Mouse (Mus musculus) brain, embryonic 18.5 days (tissue): ENCODE measurements around the gene Khnyn.

Experiments
- DNase-seq: peaks from one replicate; pipeline ENCODE4 v3.0.0-alpha.2; 2012; ENCODE audit warnings: low read depth, low spot score

The Khnyn gene

DNA sequence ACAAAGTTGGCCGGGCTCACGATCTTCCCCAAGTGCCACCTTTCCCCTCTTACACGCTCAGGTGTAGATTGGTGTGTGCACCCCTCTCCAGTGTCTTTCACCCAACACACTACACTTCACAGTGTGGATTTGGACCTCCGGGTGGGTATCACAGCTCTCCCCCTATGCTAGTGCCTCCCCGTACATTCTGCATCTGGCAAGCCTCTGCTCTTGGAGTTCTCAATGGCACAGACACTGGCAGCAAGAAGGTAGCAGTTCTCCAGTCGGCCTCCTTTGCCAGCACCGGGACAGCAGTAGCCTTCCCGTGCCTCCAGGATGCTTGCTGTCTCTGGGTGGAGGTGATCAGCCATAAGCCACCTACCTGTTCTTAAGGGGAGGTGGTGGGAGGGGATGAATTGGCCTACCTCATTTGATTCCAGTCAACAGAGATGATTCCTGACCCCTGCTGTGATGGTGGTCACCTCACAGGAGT is 11.5 kb upstream of the Khnyn start:
- DNase-seq, result no peak

DNA sequence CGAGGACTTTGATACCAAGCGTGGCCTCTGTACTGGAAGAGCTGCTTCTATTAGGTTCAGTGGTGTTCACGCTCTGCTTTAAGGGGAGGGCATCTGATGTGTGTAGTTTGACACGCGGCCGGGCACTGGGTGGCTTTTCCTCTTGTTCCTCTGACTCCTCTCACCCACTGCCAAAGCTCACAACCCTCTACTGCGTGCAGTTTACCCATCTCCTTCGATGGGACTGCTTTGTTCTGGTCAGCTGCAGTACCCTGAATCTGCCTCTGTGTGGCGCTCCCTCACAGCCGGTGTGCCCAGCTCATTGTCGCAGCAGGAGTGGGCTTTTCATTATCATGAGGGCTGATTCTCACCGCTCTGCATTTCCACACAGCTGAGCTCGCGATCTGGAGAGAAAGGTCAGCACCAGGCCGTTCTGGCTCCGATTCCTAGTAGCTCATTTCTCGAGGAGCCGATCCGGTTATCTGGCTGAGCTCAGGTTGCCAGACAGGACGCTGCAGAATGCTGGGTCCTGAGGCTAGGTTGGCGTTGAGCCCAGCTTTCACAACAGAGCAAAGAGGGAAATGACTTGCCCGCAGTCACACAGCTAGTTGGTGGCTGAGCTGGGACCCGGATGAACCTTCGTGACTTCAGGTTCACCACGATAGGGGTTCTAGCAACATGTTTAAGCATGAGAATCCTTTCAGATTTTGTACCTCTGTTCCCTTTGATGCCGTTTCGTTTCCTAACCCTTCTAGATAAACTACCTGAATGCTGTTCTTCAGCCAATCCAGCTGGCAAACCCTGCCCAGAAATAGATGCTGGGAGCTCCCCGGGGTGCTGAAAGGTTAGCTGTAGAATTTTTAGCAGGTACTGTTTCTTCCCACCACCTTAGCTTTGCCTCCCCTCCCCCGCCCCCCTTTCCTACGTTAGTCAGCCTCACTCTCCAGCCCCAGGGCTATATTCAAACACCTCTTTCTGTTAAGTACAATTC is 10.7 kb upstream of the Khnyn start:
- no peak for DNase-seq

DNA sequence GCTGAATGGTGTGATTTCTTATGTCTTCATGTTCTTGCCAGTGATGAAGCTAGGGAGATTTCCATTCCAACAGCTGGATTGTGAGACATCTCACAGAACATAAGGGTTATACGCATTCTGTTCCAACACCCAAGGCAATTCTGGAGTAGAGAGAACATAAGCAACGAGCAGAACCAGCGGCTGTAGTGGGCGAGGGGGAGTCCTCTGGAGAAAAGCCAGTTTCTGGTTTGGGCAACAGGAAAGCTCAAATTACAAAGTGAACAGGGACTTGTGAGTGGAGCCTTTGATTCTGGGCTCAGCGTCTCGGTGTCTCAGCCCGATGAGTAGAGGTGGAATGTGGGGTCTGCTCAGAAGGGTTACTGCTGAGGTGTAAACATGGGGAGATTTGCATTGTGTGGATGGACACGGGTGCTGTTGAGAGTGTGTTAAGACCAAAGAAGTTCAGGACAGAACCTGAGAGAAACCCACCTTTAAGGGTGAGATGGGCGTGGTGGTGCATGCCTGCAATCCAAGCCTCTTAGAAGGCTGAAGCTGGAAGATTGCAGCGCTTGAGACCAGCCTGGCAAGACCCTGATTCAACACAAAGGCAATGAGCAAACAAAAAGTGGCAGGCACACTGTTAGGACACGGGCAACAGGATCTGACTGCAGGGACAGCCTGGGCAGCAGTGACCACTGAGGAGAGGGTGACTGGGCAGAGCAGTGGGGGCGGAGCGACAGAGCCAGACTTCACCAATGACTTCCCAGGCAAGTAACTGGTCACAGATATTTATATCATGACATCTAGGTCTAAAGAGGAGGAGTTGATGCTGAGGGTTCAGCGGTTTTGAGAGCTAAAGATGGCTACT is 7.1 kb upstream of the Khnyn start:
- no peak for DNase-seq

DNA sequence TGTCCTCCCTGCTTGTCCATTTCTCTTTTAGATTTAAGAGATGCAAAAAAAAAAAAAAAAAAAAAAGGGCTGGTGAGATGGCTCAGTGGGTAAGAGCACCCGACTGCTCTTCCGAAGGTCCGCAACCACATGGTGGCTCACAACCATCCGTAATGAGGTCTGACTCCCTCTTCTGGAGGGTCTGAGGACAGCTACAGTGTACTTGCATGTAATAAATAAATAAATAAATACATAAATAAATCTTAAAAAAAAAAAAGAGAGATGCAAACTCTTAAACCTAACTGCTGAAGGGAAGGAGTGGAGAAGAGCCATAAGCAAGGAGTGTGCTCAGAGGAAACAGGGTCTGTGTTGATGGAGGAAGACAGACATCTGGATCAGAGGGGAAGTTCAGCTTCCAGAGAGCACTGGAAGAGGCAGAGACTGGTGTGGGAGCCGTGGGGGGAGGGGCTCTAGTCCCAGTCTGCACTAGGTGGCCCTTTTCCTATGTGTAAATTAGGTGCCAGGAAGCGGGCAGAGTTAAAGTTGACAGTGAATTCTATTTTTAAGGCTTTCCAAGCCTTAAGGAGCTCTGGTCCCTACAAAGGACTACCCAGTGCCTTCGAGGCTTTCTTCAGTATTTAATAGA is 6.3 kb upstream of the Khnyn start:
- DNase-seq, result no peak

DNA sequence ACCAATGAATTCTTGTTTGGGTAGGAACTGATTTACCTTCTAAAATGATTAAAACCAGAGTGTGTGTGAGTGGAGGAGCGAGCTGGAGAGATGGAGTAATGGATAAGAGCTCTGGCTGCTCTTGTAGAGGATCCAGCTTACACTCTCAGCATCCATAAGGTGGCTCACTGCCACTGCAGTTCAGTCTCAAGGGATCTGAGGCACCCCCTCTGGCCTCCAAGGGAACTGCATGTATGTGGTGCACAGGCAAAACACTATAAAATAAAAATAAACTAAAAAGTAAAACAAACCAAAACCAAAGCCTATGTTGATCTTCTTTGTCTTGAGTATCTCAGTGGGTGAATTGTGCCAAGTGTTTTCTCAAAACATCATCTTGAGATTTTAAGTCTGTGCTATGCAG is 5.1 kb upstream of the Khnyn start:
- DNase-seq, result no peak

DNA sequence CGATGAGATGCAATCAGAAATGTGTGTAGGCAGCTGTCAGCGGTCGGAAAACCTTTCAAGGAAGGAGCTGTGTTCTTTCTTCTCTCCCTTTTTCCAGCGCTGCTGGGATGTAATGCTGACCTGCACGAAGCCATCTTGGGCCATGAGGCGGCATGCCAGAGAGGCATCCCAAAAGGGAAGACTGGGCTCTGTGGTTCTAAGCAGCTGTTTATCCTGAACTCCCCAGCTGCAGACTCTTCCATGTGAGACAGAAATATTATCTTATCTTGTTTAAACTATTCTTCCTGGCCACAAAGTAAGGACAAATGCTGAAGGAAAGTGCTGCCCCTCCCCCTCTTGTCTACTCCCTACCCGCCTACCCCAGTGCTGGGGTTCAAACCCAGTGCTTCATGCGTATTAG is 3.8 kb upstream of the Khnyn start:
- DNase-seq, result no peak

DNA sequence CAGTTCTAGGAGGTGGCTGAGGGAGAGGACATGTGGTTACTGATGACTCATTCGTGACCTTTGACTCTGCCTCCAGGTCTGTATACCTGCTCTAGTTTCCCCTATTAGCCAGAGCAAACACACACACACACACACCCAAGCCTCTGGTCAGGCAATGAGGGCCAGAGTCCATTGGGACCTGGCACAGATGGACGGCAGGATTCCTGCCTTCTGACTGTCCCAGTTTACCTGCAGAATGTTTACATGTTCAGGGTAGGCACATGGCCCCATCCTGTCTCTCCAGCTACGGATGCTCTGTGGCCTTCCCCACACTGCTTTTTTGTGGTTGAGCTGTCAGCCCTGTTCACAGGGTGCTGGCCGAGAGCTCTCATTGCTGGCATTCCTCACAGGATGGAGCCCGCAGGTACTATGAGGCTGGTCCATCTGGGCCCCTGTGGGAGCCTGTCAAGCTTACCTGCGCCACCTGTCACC is 2.5 kb upstream of the Khnyn start:
- DNase-seq, result no peak

DNA sequence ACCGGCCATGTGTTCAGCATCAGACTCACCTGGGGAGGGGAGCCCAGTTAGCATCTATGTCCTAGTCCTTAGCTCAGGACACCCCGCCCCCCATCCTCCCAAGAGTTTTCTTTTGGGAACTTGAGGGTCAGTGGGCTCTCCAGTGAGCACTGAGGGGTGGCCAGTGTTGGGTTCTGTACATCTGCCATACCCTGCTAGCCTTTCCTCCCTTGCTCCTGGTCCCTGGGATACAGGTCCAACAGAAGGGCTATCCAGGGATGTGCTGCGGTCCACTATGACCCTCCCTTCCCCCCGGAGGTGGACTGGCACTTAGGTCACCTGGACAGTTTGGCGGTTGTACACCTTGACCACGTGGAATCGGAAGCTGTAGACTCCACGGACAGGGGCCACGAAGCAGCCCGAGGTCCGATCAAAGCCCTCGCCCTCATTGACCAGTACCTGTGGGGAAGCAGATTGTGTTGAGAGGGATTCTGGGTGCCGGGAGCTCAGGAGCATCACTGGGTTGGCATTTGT is 1.5 kb upstream of the Khnyn start:
- DNase-seq, result no peak

DNA sequence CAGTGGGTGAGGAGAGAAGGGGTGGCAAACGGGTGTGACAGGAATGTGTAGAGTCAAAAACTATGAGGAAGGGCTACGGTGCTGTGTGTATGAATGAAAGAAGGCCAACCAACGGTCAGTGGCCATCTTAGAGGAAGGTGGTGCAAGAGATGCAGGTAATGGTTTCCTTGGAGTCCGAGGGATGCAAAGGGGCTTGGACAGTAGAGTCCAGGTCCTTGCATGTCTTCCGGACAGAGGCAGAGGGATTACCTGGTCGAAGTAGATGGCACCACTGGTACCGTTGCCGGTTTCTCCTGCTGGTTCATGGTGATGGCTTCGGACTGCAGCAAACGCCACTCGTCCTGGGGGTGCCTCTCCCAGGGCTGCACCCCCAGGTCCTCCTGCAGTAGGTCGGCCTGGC is 1.1 kb upstream of the Khnyn start:
- DNase-seq, result no peak

DNA sequence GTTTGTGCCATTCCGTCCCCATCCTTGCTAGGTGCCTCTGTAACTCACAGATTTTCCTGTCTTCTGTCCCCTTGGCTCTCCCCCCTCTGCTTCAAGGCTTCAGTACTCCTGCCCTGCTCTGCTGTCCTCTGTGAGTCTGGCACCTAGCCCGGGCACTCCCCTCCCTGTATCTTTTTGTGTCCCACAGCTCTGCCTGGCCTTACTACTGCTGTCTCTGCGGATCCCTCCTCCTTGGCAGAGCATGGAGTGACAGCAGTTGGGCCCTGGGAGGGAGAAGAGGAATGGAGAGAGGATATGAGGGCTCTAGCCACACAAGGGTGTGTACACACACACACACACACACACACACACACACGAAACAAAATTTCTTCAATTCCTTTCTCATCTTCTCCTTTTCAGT is 581 bp upstream of the Khnyn start, which contains the start of gene Cbln3:
Cbln3 (minus strand) TSS at position 227 of the 400 bp plus-strand sequence.
- no peak for DNase-seq

DNA sequence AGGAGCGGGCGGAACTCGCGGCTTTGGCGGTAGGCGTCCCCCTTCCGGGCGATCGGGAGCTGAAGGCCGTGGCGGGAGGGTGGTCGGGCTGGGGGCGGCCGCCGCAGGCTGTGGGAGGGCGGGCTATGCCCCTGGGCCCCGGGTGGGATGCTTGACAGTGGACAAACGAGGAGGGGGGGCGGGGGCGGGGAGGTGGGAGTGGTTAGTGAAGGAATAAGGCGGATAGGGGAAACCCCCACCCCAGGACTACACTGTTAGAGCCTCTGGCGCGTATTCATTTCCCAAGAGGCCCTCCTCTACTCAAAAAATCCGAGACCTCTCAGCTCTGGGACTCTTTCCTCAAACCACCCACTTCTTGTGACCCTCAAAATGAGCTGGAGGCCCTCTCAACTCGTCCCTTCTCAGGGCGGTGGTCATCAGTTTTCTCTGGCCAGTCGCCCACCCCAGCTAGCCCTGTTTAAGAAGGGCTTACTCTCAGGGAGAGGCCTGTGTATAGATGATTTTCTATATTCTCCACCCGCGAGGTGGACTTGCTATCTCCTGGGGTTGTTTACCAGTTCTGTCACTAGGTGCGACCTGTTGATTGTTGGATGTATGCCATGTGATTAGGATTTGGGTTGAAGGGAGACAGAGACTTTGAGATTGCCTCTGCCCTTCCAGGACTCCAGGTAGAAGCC is 505 bp downstream of the Khnyn start:
- no peak for DNase-seq

DNA sequence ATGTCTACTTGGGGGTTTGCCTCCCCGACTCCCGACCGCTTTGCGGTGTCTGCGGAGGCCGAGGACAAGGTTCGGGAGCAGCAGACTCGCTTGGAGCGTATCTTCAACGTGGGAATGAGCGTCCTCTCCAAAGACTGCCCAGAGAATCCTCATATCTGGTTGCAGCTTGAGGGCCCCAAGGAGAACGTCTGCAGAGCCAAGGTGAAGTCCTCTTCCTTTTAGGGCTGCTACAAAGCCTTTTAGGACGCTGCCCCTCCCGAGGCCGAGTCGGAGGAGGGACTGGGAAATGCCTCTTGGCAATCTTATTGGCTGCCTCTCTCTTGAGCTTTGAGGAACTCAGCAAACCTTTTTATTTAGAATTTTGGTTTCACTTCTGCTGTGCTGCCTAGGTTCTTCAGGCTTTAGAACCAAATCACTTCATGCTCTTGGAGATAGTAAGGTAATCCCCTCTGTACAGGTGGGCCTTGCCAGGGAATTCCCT is 1.1 kb downstream of the Khnyn start:
- DNase-seq, result no peak

DNA sequence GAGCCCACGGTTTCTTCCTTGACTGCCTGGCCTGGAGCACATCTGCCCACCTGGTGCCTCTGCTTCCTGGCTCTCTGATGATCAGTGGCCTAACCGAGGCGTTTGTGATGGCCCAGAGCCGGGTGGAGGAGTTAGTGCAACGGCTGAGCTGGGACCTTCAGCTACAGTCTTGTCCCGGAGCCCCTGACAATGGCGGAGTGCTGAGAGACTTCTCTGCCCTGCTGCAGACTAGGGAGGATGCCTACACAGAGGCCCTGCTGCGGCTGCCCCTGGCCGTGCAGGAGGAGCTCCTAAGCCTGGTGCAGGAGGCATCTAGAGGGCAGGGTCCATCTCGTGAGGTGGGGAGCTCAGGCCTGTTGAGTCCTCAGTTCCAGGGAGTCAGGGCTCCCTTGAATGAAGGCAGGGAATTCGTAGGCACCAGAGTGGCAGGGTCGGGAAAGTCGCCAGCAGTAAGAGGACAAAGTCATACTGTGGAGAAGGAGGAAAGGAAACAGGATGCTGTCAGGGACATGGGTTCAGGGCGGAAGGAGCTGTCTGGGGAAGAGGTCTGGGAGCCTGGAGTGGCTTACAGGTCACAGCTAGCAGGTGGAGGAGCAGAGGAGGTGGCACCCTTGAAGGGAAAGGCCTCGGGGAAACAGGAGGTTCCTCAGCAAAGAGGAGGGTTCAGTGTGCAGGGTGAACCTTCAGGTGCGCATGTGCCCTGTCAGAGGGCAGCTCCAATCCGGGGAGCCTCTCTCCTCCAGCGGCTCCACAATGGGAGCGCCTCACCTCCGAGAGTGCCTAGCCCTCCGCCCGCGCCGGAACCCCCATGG is 2.0 kb downstream of the Khnyn start:
- DNase-seq, result no peak

DNA sequence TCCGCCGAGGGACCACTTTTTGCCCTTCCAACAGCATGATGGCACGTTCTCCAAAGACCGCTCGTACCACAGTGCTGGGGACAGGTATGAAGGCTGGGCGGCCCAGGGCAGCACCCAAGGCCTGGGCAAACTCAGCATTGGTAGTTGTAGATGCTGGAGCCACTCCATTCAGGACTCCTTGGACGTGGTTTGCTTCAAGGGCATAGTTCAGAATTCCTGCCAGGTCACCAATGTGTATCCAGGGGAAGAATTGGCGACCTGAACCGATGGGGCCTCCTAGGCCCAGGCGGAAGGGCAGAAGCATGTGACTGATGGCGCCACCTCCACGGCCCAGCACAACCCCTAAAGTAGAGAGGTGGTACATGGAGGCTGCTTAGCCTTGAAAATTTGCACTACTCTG is 12.9 kb downstream of the Khnyn start:
- DNase-seq, result no peak

DNA sequence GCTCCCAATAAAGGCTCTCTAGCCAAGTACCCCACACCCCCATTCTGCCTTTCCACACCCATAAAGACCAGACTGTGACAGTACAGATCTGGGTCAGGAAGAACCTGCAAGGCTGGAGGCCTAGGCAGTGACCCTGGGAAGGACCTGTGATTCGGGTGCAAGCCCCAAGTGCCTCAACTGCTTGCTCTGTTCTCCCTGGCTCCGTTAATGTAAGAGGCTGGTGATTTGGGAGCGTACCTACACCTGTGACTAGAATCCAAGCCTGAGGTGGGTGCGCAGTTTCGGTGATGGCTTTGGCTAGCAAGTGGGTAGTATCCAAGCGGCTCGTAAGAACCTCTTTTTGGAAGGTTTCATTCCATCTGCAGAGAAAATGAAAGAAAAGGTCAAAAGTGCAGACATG is 14.2 kb downstream of the Khnyn start:
- no peak for DNase-seq

DNA sequence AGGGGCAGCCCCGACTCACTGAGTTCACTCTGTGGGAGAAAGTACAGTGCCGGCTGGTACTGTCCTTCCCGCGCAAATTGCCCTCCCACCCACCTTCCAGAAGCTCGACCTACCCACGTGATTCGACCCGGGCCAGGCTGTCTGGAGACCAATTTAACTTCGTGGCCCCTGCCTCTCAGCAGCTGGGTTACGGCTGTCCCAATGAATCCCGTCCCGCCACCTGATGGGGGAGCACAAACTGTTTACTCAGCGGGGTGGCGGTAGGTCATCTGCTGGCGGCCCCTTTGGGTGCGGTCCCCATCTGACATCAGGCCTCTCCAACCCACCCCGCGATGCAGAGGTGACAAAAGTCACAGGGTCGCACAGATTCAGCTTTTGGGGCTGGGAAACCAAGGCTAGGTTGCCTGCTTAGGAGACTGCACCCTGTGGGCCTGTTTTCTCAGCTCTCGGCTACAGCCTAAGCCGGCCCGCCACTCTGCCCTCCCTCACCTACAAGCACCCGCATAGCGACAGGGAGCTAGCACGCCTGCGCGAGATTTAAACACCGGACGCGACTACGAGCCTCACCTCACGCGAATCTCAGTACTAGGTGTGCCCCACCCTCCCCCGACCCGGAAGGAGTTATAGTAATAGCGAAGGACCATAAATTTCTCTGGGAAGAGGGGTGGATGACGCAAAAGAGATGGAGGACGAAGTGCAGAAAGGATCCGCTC is 15.1 kb downstream of the Khnyn start, which contains the start of gene Sdr39u1:
Sdr39u1 (minus strand) TSS at position 593 of the 713 bp plus-strand sequence.
- peak; percentile 89 for DNase-seq

DNA sequence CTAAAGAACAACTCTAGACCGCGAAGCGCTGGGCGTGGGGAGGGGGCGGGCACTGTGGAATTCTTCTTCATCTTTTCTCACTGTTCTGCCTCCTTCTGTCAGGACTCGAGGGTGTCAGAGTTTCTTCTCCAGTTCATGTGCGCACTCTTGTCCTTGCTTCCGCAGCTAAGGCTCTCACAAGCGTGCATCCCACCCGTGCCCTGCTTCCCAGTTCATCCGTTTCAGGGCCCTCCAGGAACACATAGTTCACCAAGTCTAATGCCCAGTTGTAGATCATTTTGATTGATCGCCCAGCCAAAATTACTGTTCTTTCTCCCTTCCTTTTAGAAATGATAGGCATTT is 15.6 kb downstream of the Khnyn start:
- DNase-seq, result no peak

DNA sequence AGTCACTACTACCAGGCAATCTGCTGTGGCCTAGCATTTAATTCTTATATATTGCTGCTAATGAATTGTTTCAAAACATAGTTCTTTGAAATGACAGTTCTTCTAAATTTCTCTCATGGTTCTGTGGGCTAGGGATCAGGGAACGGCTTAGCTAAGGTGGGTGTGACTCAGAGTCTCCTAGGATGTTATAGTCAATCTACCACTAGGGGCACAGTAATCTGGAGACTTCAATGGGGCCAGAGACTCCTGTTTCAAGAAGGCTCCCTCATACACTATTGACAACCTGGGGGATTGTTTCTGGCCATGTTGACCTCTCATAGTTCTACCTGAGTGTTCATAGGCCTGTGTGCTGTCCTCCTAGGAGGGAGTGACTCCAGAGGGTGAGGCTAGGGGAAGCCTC is 20.8 kb downstream of the Khnyn start:
- DNase-seq, result no peak

DNA sequence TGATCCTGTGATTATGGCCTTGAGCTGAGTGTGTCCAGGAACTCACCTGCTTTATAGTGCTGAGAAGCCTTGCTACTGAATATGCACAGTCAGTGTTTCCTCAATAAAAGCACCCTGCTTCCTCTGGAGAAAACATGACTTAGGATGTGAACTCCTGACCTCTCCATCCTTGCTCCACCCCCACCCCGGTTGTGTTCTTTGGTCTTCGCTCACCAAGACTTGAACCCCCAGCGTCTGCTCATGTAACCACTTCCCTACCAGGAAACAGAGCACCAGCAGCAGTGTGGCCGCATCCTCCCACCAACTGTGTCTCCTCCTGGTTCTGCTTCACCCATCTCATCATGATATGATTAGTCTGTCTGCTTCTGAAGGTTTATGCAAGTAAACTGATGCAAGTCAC is 28.7 kb downstream of the Khnyn start:
- DNase-seq, result no peak
